Mouse (Mus musculus): ENCODE results near the gene 1190007I07Rik. TPM values are rescaled to one million over a fixed set of nuclear protein-coding genes. Genes with fewer than 3 reads are reported as not detected.

The 1190007I07Rik gene
- 35.7 and 40.0 TPM in 2 replicates for total RNA-seq (2012; rRNA removed)
- 59.7 and 70.5 TPM in 2 replicates for total RNA-seq (2014; rRNA removed)
- polyA plus RNA-seq (2012; ENCODE audit: insufficient read length, low read depth) = 43.8 and 53.6 TPM in 2 replicates

DNA sequence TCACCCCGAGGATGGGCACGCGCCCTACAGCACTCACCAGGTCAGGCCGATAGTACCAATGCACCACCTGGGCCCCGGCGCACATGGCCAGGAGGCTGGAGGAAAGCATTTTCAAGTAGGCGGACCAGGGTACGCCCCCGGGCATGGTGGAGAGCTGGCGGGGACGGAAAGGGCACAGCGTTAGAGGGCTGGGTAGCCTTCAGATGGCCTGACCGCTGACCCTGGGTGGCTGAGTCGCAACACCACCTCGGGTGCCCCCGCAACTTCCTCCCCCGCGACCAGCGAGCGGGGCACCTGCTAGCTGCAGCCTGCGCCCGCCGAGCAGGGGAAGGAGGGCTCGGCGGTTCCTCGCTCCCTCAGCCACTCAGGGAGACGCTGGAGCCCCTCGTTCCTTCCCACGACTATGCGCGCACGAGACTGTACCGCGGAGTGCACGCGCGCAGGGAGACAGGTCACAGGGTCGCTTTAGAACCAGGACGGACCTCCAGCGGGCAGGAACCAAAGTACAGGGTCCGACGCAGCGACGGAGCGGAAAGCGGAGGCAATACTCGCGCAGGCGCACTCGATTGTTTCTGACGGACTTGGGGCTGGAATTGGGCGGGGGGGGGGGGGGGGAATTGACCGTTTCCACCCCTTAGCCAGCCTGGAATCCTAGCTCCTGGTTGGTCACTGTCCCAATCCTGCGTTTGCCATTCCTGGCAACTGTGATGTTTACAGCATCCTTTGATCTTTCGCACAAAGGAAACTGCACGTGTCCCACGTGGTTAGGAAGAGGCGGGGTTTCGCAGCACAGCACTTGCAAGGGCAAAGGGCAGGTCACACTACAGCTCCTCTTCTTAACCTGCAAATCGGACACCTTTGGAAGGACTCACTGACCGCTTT lies at the start of gene 1190007I07Rik:
Gene 1190007I07Rik (minus strand): TSS at position 558 of the 882 bp plus-strand sequence.
- H3K27me3 ChIP-seq (replicated peaks) = no peaks in the 10 kb centered on the region
- H3K4me2 ChIP-seq (ENCODE audit: insufficient read depth, low read depth, poor library complexity, severe bottlenecking) = peak within 1 kb of the TSS; percentile 97
- peak within 1 kb of the TSS; percentile 65 for H3K9ac ChIP-seq (ENCODE audit: insufficient read depth, low read depth)
- in situ Hi-C loops (cut with MboI; ENCODE audit: low pct_ligation_motif_present, low pct_unique_long_range_greater_than_20kb, low sequenced_read_pairs) (no loop called here), dilution Hi-C loops (cut with MboI; ENCODE audit: extremely low pct_ligation_motif_present, extremely low pct_unique_long_range_greater_than_20kb, low sequenced_read_pairs) (no loop called here)
- H3K4me3 ChIP-seq (replicated peaks in 1 of 3; ENCODE audit: low read depth in 2 of 3, low read length in 2 of 3, poor library complexity in 1 of 3) = peak within 1 kb of the TSS; percentile 68 to 94 (median 81)
- peaks cover 0 to 10% of the 10 kb centered on the region in 2 experiments; a peak in 1 of 4 replicates for H3K4me1 ChIP-seq (ENCODE audit: control insufficient read depth in 1 of 2, insufficient read depth in 2 of 2)
- no peaks in the 10 kb centered on the region for H3K36me3 ChIP-seq (replicated peaks in 1 of 2; ENCODE audit: control insufficient read depth in 1 of 2, insufficient read depth in 1 of 2, low read length in 1 of 2)
- TF ChIP-seq TBP (conservative IDR thresholded peaks at IDR 0.05; ENCODE audit: low read depth, low read length) = peak; percentile 81
- no peak; the same call in 1 of the 2 replicates for TF ChIP-seq SIN3A (IDR thresholded peaks at IDR 0.05; ENCODE audit: low read length)
- TF ChIP-seq SMC3 (IDR thresholded peaks at IDR 0.05; ENCODE audit: low read depth, low read length) = no peak
- peak; percentile 96 for TF ChIP-seq MYC (IDR thresholded peaks at IDR 0.05; ENCODE audit: low read depth, low read length)
- peak; percentile 75 for TF ChIP-seq TCF12 (IDR thresholded peaks at IDR 0.05; ENCODE audit: low read depth, low read length)
- TF ChIP-seq JUND (conservative IDR thresholded peaks at IDR 0.05; ENCODE audit: low read depth, low read length) = no peak
- peak; percentile 95 for TF ChIP-seq MAX (IDR thresholded peaks at IDR 0.05; ENCODE audit: low read length)
- TF ChIP-seq NRF1 (IDR thresholded peaks at IDR 0.05; ENCODE audit: low read depth, low read length) = peak; percentile 83
- peak; percentile 93 for TF ChIP-seq MXI1 (IDR thresholded peaks at IDR 0.05; ENCODE audit: low read depth, low read length)
- TF ChIP-seq POLR2A (IDR thresholded peaks at IDR 0.05; ENCODE audit: low read depth, low read length) = peak; percentile 79
- no peak for TF ChIP-seq JUN (IDR thresholded peaks at IDR 0.05; ENCODE audit: insufficient read depth, low read depth, low read length)
- TF ChIP-seq MEF2A (IDR thresholded peaks at IDR 0.05; ENCODE audit: borderline replicate concordance, low read depth, low read length) = no peak
- peak; percentile 22; the same call in 1 of the 2 replicates for TF ChIP-seq MAZ (IDR thresholded peaks at IDR 0.05; ENCODE audit: low read depth, low read length)
- TF ChIP-seq ZMIZ1 (IDR thresholded peaks at IDR 0.05; ENCODE audit: low read depth, low read length) = peak; percentile 45; the same call in 1 of the 2 replicates
- TF ChIP-seq BHLHE40 (IDR thresholded peaks at IDR 0.05; ENCODE audit: low read depth, low read length) = peak; percentile 92
- TF ChIP-seq NELFE (IDR thresholded peaks at IDR 0.05; ENCODE audit: low read depth, low read length) = peak; percentile 63; the same call in 1 of the 2 replicates
- TF ChIP-seq ELF1 (IDR thresholded peaks at IDR 0.05; ENCODE audit: low read depth, low read length) = peak; percentile 34; the same call in 1 of the 2 replicates
- TF ChIP-seq IRF4 (IDR thresholded peaks at IDR 0.05; ENCODE audit: low read depth, low read length) = no peak
- TF ChIP-seq HCFC1 (IDR thresholded peaks at IDR 0.05; ENCODE audit: low read depth, low read length) = peak; percentile 82
- peak; percentile 79 for TF ChIP-seq USF1 (IDR thresholded peaks at IDR 0.05; ENCODE audit: low read depth, low read length)
- peak; percentile 76 for TF ChIP-seq USF2 (conservative IDR thresholded peaks at IDR 0.05; ENCODE audit: low read depth, low read length)
- peak; percentile 50; the same call in 1 of the 2 replicates for TF ChIP-seq KAT2A (IDR thresholded peaks at IDR 0.05; ENCODE audit: insufficient replicate concordance, low read length)
- no peak for TF ChIP-seq ZC3H11A (IDR thresholded peaks at IDR 0.05; ENCODE audit: low read depth, low read length)
- no peaks in the 10 kb centered on the region for H3K9me3 ChIP-seq (replicated peaks; ENCODE audit: low read length)
- peak; percentile 93 for DNase-seq (ENCODE audit: extremely low read depth)
- H3K27ac ChIP-seq (ENCODE audit: insufficient read depth, low read depth) = 0 out of 2 replicates have a peak within 1 kb of the TSS, but pooled peaks have one; percentile 25
- H3K79me2 ChIP-seq (replicated peaks; ENCODE audit: control insufficient read depth, extremely low read depth, insufficient read depth, poor library complexity, severe bottlenecking) = peaks cover 4% of the 10 kb centered on the region; the same call in 1 of the 2 replicates

Measured in CH12.LX (cell line).